Mouse (Mus musculus): ENCODE measurements around the gene Gm28308. TPM values are rescaled to one million over a fixed set of nuclear protein-coding genes. Genes with fewer than 3 reads are reported as not detected.

Gene Gm28308
- total RNA-seq, 2 experiments from 2014 or later = 0.39 TPM; not detected in 1

- DNase-seq (ENCODE audit: low spot score) = no peak
These were observed 33.8 kb upstream of the Gm28308 start for GRCm38 (mm10) chr6:52246916-52247315.

- DNase-seq (ENCODE audit: low spot score) = no peak
These were observed 33.3 kb upstream of the Gm28308 start for GRCm38 (mm10) chr6:52246403-52246803.

- DNase-seq (ENCODE audit: low spot score) = no peak
These were observed 32.6 kb upstream of the Gm28308 start, which contains the start of gene Hoxa11 for GRCm38 (mm10) chr6:52245757-52246142. TSS of gene Hoxa11 (minus strand) at chr6:52245810.

GRCm38 (mm10) chr6:52245040-52245756 is 32.1 kb upstream of the Gm28308 start:
- DNase-seq (ENCODE audit: low spot score) = no peak

- DNase-seq (ENCODE audit: low spot score) = no peak
These were observed 31.4 kb upstream of the Gm28308 start for GRCm38 (mm10) chr6:52244471-52245039.

- DNase-seq (ENCODE audit: low spot score) = no peak
These were observed 30.6 kb upstream of the Gm28308 start for GRCm38 (mm10) chr6:52243681-52244121.

- DNase-seq (ENCODE audit: low spot score) = no peak
These were observed 29.7 kb upstream of the Gm28308 start for GRCm38 (mm10) chr6:52242801-52243332.

GRCm38 (mm10) chr6:52241001-52241621 is 28.0 kb upstream of the Gm28308 start:
- no peak for DNase-seq (ENCODE audit: low spot score)

- DNase-seq (ENCODE audit: low spot score) = peak; percentile 91
These were observed 27.4 kb upstream of the Gm28308 start, which contains the start of gene Hoxa10 for GRCm38 (mm10) chr6:52240389-52241000. TSS of gene Hoxa10 (minus strand) at chr6:52240854.

- DNase-seq (ENCODE audit: low spot score) = no peak
These were observed 26.7 kb upstream of the Gm28308 start for GRCm38 (mm10) chr6:52239625-52240388.

- DNase-seq (ENCODE audit: low spot score) = no peak
These were observed 25.8 kb upstream of the Gm28308 start for GRCm38 (mm10) chr6:52238976-52239375.

- DNase-seq (ENCODE audit: low spot score) = no peak
These were observed 25.0 kb upstream of the Gm28308 start for GRCm38 (mm10) chr6:52238155-52238545.

- DNase-seq (ENCODE audit: low spot score) = no peak
These were observed 24.4 kb upstream of the Gm28308 start for GRCm38 (mm10) chr6:52237346-52238154.

GRCm38 (mm10) chr6:52236806-52237205 is 23.7 kb upstream of the Gm28308 start:
- DNase-seq (ENCODE audit: low spot score) = no peak

- DNase-seq (ENCODE audit: low spot score) = no peak
These were observed 22.7 kb upstream of the Gm28308 start for GRCm38 (mm10) chr6:52235866-52236265.

- no peak for DNase-seq (ENCODE audit: low spot score)
These were observed 22.1 kb upstream of the Gm28308 start for GRCm38 (mm10) chr6:52235267-52235666.

- DNase-seq (ENCODE audit: low spot score) = no peak
These were observed 21.4 kb upstream of the Gm28308 start for GRCm38 (mm10) chr6:52234428-52235140.

- DNase-seq (ENCODE audit: low spot score) = peak; percentile 80
These were observed 20.6 kb upstream of the Gm28308 start for GRCm38 (mm10) chr6:52233546-52234427.
